Mouse (Mus musculus): ENCODE results near the gene Nr1d2.
"Not testable (repeated sequence)": the region's sequence is repeated elsewhere in the genome, so short reads cannot be mapped to it uniquely, and the experiment has no call there.

Gene Nr1d2

DNA sequence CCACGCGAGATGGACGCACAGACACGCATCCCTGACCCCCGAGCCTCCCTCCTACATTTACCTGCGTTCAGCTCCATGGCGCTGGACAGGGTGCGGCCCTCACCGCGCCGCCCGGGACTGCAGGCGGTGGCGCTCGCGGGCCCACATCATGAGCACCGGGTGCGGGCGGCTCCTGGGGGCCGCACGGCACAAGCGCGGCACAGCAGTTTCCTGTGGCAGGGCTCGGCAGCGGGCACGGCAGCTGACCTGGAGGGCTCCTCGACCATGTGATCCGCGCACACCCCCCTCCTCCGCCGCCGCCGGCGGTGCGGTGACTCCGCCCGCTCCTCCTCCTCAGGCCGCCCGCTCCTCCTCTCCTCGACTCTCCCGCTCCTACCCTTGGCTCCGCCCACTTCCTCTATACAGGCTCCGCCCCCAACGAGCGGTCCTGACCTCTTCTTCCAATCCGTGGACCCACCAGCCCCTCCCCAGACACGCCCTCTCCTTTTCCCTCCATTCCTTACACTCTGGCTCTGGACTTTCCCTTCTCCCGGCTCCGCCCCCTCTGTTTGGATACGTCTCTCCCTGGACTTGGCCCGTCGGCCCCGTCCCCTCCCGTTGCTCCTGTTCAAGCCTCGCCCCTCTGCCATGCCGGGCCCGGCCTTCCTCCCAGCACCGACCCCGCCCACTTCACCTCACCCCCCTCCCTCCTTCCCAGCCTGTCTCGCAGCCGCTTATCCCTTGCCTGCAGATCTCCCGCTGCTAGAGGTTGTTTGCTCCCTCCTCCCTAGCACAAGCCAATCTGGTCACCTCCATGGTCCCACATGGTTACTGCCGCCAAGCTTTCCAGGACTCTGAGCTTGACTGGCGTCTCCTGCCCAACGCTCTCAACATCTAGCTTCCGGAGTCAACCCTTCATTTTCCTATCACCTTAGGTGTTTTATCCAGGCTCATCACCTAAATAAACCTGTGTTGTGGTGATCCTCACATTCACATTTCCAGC is at the start of gene Nr1d2:
Gene Nr1d2, minus strand, starts transcription at position 378 of the 982 bp plus-strand sequence.
- peak; percentile 100 for DNase-seq

DNA sequence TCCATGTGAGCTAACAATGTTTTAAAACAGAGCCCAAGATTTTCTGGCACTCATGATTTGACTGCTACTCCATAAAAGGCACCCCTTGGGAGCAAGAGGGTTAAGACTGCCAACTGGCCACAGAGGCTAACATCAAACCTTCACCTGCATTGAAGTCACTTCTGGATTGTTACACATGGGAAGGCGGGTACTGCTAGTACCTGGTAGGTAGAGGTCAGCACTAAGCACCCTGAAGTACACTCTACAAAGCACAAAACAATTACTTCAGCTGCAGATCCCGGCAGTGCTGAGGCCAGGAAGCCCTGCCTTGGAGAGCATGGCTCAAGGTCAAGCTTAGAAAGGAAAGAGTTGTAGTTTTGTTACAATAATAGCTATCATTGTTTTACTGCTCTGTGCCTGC is 48.5 kb upstream of the Nr1d2 start:
- DNase-seq = peak in 1 of 2 experiments; percentile 46

- no peak for DNase-seq
Observed at GRCm38 (mm10) chr14:18286441-18286840, 47.5 kb upstream of the Nr1d2 start.

DNA sequence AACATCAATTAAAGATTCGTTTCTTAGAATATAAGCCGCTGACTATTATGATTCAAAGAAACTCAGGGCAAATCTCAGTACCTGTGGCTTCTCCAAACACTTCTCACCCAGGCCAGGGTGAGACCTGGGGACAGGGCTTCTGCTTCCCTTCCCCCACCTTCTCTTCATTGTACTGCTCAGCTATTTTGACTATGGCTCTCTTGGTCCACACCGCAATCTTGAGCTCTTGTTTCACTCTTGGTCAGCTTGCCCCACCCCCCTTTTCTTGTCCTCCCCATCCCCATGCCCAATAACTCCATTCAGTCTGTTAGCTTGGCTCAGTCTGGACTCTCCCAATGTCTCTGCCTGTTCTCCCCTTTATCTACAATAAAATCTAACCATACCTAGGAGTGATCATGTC is 46.5 kb upstream of the Nr1d2 start:
- no peak for DNase-seq

- no peak for DNase-seq
Observed at GRCm38 (mm10) chr14:18284581-18284980, 45.7 kb upstream of the Nr1d2 start.

- DNase-seq = no peak
Observed at GRCm38 (mm10) chr14:18280375-18280774, 41.4 kb upstream of the Nr1d2 start.

- DNase-seq = no peak
Observed at GRCm38 (mm10) chr14:18274526-18274925, 35.6 kb upstream of the Nr1d2 start.

GRCm38 (mm10) chr14:18271666-18272065 is 32.7 kb upstream of the Nr1d2 start:
- no peak for DNase-seq

GRCm38 (mm10) chr14:18270529-18271441 is 31.9 kb upstream of the Nr1d2 start, which contains the start of the genes Nkiras1 and Rpl15:
Gene Nkiras1 (plus strand): TSS chr14:18271136.
Gene Rpl15 (minus strand): TSS chr14:18271391.
- DNase-seq = peak; percentile 100

DNA sequence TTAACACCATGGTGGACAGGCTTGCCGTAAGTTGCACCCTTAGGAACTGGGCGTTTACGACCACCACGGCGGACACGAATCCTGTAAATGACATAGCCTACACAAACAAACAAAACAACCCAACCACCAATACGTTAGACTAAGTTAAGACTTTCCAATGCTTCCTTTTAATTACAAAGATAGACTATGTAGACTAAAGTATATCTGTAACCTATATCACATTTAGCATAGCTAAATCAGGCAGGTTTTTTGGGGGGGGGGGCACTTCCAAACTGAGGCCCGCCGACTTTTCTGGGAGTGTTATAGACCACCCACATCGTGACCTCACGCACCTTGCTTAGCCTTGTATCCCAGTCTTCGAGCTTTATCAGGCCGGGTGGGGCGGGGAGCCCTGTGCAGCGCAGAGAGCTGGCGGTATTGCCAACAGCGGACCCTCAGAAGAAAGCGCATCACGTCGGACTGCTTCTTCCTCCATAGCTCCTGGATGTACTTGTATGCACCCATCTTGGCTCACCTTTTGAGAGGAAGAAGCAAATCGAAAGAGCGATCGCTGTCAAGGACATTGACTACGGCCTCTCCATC is 31.1 kb upstream of the Nr1d2 start:
- DNase-seq = not testable (repeated sequence)

- no peak for DNase-seq
Observed at GRCm38 (mm10) chr14:18263427-18263826, 24.5 kb upstream of the Nr1d2 start.

- no peak for DNase-seq
Observed at GRCm38 (mm10) chr14:18261203-18261602, 22.3 kb upstream of the Nr1d2 start.

- DNase-seq = no peak
Observed at GRCm38 (mm10) chr14:18242638-18243130, 3.8 kb upstream of the Nr1d2 start.

DNA sequence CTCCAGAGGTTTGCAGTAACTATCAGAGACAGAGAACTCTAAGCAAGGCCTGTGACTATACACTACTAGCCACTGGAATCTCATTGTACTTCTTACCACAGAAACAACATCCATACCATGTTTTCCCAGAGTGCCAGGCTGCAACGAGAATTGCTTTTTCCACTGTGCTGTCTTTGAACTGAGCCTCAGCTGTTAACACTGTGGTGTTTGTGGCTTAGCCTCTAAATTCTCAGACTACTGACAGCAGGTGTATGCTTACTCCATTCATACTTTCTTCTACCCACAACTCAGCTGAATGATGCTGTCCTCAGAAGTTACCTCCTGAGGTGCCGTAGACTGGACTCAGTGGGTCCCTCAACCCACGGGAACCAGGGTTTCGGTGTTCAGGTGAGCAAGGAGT is 2.9 kb upstream of the Nr1d2 start:
- DNase-seq = no peak

GRCm38 (mm10) chr14:18240132-18240531 is 1.2 kb upstream of the Nr1d2 start:
- no peak for DNase-seq

DNA sequence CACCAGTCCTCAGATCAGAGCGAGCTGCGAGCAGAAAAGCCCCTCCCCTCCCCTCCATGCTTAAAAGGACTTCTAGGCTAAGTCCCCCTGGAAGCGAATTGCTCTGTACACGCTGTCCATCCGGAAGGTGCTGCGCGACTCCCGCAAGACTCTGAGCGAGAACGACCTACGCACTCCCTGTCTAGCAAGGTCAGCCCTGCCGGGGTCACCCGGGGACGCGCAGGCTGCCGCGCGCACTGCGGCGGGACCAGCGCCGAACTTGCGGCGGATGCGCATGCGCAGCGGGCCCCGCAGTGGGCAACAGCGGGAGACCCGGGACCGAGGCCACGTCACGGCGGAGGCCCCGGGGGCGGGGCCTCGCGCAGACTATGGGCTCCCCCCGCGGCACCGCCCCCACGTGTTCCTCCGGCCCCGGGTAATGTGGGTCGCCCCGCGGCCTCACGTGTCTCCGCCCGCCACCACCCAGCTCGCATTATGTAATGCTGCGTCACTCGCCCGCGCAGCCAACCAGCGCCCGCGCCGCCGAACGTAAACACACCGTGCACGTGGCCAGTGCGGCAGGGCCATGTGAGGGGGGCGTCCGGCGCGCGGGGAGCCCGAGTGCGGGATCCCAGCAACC is 687 bp downstream of the Nr1d2 start:
- peak; percentile 98 for DNase-seq

GRCm38 (mm10) chr14:18237381-18237780 is 1.5 kb downstream of the Nr1d2 start:
- no peak for DNase-seq

DNA sequence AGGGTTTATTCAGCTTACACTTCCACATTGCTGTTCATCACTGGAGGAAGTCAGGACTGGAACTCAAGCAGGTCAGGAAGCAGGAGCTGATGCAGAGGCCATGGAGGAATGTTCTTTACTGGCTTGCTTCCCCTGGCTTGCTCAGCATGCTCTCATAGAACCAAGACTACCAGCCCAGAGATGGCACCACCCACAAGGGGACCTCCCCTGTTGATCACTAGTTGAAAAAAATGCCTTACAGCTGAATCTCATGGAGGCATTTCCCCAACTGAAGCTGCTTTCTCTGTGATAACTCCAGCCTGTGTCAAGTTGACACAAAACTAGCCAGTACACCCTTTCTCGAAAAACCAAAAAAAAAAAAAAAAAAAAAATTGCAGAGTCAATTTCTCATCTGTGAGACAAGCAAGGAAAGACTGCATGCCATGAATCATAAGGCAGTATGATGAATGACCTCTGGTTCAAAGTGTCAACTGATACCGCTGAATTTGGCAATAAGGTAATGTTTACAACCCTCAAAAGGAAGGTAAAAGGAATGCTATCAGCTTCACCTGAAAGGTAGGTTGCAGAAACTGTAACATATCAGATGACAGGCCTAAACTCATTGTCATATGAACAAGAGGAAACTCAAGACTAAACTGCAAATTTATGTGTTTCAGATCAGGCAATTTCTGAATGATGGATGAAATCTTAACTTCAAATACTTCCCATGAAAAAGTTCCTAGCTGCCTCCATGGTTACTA is 2.3 kb downstream of the Nr1d2 start:
- DNase-seq = not testable (repeated sequence)

DNA sequence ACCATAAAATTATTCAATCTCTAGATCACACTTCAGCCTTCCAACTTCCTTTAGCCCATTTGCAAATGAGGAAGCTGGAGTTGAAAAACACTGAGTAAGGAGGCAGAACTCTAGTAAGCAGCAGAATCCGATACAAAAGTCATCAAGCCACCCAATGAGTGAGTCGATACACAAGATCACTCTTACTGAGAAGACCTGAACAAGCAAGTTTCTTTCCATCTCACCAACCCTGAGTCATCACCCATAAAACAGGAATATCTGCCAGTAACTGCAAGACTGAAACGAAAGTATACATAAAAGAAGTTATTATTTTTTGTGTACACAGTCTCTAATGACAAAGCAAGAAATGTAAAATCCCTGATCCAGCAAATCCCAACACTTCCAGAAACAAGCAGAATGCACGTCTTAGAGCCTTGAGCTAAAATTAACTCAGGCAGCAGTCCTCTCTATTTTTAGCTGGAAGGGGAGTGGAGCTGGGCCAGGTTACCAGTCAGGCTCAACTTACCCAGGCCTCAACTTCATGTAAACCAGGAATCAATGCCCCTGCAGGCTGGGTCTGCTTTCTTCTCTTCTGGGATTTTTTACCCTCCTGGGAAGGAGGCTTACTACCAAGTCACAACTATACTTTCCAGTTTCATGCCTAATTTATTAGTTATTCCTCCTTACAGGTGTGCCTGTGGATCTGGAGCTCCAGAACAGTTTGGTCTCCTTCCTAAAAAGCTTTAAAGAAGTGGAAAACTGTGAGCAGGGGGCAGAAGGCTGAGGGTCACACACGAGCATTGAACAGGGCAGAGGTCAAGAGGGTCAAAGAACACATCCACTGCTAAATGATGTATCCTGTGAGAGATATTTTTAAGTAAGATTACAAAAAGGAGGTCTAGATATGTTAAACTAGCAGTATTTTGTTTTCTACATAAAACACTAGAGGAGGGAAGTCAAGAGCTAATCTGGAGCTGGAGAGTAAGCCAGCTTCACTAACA is 4.7 kb downstream of the Nr1d2 start:
- DNase-seq = no peak

DNA sequence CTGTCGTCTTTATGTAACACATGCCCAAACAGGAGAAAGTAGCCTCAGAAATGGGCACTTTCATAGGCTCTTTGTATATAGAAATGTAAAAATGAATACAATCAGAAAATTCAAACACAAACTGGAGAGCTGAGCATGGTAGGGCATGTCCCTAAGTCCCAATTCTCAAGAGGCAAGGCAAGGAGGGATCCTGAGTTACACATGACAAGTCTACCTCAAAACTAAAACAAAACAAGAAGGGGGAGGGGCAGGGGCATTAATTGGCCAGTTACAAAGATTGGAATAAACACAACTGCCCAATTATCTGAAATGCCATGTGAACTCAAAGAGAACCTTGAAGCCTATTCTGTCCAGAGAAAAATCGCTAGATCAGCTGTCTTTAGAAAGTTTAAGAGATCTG is 5.9 kb downstream of the Nr1d2 start:
- DNase-seq = no peak

Data from lung, adult 18-20 months (tissue).